Mouse (Mus musculus): ENCODE data around the gene H2-D1. TPM values are rescaled to one million over a fixed set of nuclear protein-coding genes. Genes with fewer than 3 reads are reported as not detected.

H2-D1 gene
- polyA plus RNA-seq, 1 experiment: 284 TPM

DNA sequence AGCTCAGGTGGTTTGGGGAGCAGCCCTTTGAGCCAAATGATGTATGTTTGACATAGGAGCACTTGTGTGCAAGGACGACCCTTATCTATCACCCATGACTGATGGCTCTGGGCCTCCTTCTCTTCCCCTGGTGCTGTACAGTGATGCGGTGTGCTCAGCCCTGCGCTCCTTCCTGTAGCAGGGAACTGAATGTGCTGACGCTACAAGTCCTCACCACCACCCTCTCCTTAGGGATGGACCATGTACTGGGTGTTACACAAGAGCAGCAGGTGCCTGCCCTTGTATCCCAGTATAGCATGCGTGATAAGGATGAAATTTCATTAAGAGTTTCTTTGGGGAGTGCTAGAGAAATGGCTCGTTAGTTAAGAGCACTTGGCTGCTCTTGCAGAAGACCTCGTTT, 15.4 kb upstream of the H2-D1 start:
- Histone ChIP-seq H3K4me3 (ENCODE audit: insufficient read depth, low read depth, low read length) (no peak overlapping the region), H3K4me1 (ENCODE audit: control insufficient read depth, insufficient read depth, insufficient read length, low read length) (0 out of 2 replicates have a peak, but pooled peaks cover 3% of the 10 kb centered on the region), H3K27ac (replicated peaks; ENCODE audit: low read depth, low read length) (no peak overlapping the region)

DNA sequence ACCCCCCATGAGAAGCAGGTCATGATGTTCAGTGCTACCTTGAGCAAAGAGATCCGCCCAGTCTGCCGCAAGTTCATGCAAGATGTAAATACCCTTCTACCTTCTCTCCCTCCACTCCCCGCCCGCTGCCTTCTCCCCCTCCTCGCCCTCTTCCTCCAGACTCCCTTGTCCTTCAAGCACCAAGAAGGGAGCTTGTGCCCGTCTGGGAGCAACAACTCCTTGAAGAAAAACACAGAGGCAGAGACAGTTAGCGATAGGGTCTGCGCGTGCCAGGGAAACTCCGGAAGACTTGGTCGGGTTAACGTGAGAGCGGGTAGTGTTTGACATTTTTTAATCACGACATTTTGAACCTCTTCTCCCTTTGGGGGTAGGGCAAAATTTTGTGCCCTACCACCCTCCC, 13.5 kb upstream of the H2-D1 start:
- no peak overlapping the region for H3K27ac ChIP-seq (replicated peaks; ENCODE audit: low read depth, low read length)
- H3K4me1 ChIP-seq (ENCODE audit: control insufficient read depth, insufficient read depth, insufficient read length, low read length): no peaks in the 10 kb centered on the region
- H3K4me3 ChIP-seq (ENCODE audit: insufficient read depth, low read depth, low read length): no peak overlapping the region

DNA sequence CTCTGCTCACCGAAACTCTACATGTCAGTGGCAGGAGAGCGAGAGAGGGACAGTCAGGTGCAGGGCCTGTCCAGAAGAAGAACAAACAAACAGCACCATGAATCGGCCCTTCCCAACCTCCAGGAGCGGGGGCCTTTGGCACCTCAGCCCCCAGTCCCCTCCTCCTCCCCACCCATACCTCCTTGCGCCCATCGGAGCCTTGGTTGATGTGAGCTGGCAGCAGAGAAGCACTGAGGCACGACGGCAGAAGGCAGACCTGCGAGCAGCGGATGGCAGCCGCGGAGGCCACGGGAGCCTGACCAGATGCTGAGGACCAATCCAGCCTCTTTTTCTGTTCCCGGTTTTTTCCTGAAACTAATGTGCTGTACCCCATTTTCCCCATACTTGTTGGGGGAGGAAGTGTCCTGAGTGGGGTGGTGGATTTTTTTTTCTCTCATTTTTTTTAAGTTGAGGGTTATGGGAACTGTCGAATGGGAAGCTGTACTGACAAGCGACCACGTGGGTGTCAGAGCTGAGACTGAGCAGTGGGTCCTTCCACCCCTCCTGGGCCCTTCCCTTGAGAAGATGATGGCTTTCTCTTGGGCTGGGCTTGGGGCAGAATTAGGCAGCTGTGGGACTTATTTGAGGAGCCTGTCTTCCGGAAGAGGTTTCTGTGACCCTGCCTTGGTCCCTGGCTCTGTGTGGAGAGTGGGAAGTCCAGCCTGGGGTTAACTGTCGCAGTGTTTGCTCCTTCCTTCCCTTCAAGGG, 12.9 kb upstream of the H2-D1 start:
- Histone ChIP-seq H3K4me3 (ENCODE audit: insufficient read depth, low read depth, low read length) (no peak overlapping the region), H3K27ac (replicated peaks; ENCODE audit: low read depth, low read length) (no peak overlapping the region)

DNA sequence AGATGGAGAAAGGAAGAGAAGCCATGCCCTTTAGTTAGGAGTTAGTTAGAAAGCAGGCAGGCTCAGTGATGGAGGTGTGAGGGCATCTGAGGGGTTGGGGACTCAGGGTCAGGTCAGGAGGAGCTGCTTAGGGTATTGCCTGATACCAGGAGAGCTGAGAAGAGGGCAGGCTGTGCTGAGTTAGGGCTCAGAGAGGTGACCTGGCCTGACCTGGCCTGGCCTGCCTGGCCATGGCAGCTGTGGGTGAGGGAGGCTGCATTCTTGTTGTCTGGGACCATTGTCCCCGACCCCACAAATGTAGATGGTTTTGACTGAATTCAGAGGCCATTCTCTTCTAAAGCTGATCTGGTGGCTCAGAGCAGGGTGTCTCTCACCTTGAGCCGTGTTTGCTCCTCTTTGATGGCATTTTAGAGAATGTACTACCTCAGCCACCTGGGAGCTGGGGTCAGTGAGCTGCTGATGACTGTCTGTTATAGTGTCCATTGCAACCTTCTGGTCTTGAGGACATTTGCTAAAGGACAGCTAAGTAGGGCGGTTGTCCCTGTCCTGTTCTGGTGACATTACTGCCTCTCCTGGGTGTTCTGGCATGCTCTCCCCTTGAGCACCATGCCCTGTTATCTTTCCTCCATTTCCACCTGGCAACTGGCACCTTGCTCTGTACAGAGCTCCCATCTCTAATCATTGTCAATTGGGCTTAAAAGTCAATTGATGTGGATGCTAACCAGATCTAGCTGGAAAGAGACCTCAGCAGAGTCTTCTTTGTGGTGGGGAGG, 12.0 kb upstream of the H2-D1 start:
- H3K27ac ChIP-seq (replicated peaks; ENCODE audit: low read depth, low read length): no peak overlapping the region
- H3K4me3 ChIP-seq (ENCODE audit: insufficient read depth, low read depth, low read length): no peak overlapping the region
- H3K4me1 ChIP-seq (ENCODE audit: control insufficient read depth, insufficient read depth, insufficient read length, low read length): no peaks in the 10 kb centered on the region

More for the DNA sequence above, 12.9 kb upstream of the H2-D1 start:
- H3K4me1 ChIP-seq (ENCODE audit: control insufficient read depth, insufficient read depth, insufficient read length, low read length): no peaks in the 10 kb centered on the region

- H3K4me3 ChIP-seq (ENCODE audit: insufficient read depth, low read depth, low read length): no peak overlapping the region
- no peaks in the 10 kb centered on the region for H3K4me1 ChIP-seq (ENCODE audit: control insufficient read depth, insufficient read depth, insufficient read length, low read length)
- no peak overlapping the region for H3K27ac ChIP-seq (replicated peaks; ENCODE audit: low read depth, low read length)
Observed at GRCm38 (mm10) chr17:35251162-35251719, 11.3 kb upstream of the H2-D1 start.

GRCm38 (mm10) chr17:35251981-35252380, 10.5 kb upstream of the H2-D1 start:
- no peak overlapping the region for H3K27ac ChIP-seq (replicated peaks; ENCODE audit: low read depth, low read length)
- no peak overlapping the region for H3K4me3 ChIP-seq (ENCODE audit: insufficient read depth, low read depth, low read length)
- no peaks in the 10 kb centered on the region for H3K4me1 ChIP-seq (ENCODE audit: control insufficient read depth, insufficient read depth, insufficient read length, low read length)

DNA sequence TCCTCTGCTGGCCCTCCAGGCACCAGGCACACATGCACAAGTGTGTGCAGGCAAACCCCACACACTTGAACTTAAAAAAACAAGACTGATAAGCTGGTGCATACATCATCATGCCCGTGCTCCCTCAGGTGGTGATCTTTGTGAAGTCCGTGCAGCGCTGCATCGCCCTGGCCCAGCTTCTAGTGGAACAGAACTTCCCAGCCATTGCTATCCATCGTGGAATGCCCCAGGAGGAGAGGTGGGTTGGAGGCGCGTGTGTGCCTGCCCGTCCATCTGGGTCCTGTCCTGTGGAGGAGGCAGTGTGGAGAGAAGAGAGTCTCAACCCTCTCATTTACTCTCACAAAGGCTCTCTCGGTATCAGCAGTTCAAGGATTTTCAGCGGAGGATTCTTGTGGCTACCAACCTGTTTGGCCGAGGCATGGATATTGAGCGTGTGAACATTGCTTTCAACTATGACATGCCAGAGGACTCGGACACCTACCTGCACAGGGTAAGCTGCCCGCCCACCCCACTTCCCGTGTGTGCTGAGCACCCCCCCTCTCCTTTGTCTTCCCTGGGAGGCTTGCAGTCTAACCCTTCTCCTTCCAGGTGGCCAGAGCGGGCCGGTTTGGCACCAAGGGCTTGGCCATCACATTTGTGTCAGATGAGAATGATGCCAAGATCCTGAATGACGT, 9.8 kb upstream of the H2-D1 start:
- no peak overlapping the region for H3K4me3 ChIP-seq (ENCODE audit: insufficient read depth, low read depth, low read length)
- no peak overlapping the region for H3K27ac ChIP-seq (replicated peaks; ENCODE audit: low read depth, low read length)
- H3K4me1 ChIP-seq (ENCODE audit: control insufficient read depth, insufficient read depth, insufficient read length, low read length): no peaks in the 10 kb centered on the region

DNA sequence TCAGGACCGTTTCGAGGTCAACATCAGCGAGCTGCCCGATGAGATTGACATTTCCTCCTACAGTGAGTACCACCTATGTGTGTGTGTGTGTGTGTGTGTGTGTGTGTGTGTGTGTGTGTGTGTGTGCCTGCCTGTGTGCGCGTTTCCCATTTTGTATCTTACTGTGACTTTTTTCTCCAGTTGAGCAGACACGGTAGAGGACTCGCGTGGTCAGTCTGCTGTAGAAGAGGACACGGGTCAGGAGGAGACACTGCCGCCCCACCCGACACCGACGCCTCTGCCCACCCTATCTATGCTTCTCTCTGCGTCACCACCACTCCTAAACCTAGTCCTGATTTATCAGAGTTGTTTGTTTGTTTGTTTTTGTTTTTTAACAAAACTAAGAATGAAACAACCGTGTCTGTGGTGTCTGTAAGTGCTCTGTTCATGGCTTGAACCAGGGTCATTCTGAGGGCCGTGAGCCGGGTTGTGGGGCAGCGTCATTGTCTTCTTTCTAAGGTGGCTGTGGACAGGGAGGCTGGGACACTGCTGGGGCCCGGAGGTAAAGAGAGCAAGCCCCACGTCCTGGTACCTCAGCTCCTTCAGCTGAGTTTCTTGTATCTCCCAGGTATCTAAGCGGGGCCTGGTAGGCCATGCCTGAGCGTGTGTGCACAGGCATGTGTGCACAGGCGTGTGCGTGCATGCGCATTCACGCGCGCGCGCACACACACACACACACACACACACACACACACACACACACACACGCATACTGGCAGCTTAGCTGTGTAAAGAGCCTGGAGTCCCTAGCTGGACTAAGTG, 9.0 kb upstream of the H2-D1 start:
- no peak overlapping the region for H3K4me3 ChIP-seq (ENCODE audit: insufficient read depth, low read depth, low read length)
- no peaks in the 10 kb centered on the region for H3K4me1 ChIP-seq (ENCODE audit: control insufficient read depth, insufficient read depth, insufficient read length, low read length)
- H3K27ac ChIP-seq (replicated peaks; ENCODE audit: low read depth, low read length): no peak overlapping the region

DNA sequence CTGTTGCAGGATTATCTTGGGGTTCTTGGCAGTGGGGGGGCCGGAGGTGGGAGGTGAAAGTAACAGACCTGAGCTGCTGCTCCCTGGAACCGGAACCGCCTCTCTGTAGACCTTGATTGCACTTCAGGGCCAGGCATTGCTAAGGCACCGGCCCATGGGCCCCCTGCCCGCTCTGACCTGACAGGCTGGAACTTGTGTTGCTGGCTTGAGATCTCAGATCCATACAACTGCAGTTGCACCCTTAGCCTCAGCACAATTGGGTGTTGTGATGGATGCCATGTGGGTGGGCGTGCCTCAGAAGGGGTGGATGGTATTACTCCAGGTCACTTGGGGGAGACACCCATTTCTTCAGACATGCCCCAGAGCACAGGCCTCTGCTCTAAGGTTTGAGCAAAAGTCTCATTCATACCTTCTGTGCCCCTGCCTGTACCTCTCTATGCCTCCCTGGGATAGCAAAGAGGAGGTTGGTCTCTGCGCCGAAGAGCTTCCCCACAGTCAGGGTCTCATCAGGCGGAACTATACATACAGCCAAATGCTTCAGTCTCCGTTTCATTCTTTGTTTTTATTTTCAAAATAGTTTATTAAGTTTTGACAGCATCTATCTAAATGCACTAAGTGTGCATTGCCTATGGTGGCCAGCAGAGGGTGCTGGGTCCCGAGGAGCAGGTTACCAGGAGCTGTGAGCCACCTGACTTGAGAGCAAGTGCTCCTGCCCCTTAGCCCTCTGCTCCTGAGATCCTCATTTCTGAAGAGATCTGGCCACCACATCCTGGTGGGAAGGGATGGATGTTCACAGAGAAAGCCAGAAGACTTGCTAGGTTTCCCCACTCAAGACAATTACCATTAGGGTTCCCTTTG, 8.1 kb upstream of the H2-D1 start:
- no peak overlapping the region for H3K4me3 ChIP-seq (ENCODE audit: insufficient read depth, low read depth, low read length)
- H3K27ac ChIP-seq (replicated peaks; ENCODE audit: low read depth, low read length): no peak overlapping the region
- no peaks in the 10 kb centered on the region for H3K4me1 ChIP-seq (ENCODE audit: control insufficient read depth, insufficient read depth, insufficient read length, low read length)

- no peak overlapping the region for H3K27ac ChIP-seq (replicated peaks; ENCODE audit: low read depth, low read length)
Observed at GRCm38 (mm10) chr17:35255301-35255700, 7.2 kb upstream of the H2-D1 start.

DNA sequence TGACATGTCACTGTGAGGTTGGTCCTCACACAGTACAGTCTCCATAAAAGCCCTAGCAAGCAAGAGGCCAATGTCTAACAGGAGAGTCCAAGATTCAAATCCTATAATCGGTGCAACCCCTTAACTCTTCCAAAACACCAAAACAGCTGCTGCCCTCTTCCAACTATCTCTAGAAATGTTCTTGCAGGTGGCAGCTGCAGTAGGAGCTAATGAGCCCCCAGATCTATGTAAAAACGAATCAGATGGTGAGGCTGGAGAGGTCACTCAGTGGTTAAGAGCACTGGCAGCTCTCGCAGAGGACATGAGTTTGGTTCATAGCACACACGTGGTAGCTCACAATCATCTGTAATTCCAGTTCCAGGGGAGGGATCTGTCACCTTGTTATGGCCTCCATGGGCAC, 6.8 kb upstream of the H2-D1 start:
- Histone ChIP-seq H3K27ac (replicated peaks; ENCODE audit: low read depth, low read length) (no peak overlapping the region), H3K4me3 (ENCODE audit: insufficient read depth, low read depth, low read length) (no peak overlapping the region), H3K4me1 (ENCODE audit: control insufficient read depth, insufficient read depth, insufficient read length, low read length) (no peaks in the 10 kb centered on the region)

More at GRCm38 (mm10) chr17:35255301-35255700, 7.2 kb upstream of the H2-D1 start:
- Histone ChIP-seq H3K4me1 (ENCODE audit: control insufficient read depth, insufficient read depth, insufficient read length, low read length) (no peaks in the 10 kb centered on the region), H3K4me3 (ENCODE audit: insufficient read depth, low read depth, low read length) (no peak overlapping the region)

GRCm38 (mm10) chr17:35257378-35257777, 5.2 kb upstream of the H2-D1 start:
- Histone ChIP-seq H3K4me3 (ENCODE audit: insufficient read depth, low read depth, low read length) (peak overlapping the region; percentile 63; the same call in 1 of the 2 replicates), H3K27ac (replicated peaks; ENCODE audit: low read depth, low read length) (peak overlapping the region; percentile 61; the same call in 1 of the 2 replicates), H3K4me1 (ENCODE audit: control insufficient read depth, insufficient read depth, insufficient read length, low read length) (peaks cover 6% of the 10 kb centered on the region)

- H3K27ac ChIP-seq (replicated peaks; ENCODE audit: low read depth, low read length): peak overlapping the region; percentile 61
- peak overlapping the region; percentile 63 for H3K4me3 ChIP-seq (ENCODE audit: insufficient read depth, low read depth, low read length)
- peaks cover 7% of the 10 kb centered on the region for H3K4me1 ChIP-seq (ENCODE audit: control insufficient read depth, insufficient read depth, insufficient read length, low read length)
Observed at GRCm38 (mm10) chr17:35257824-35258491, 4.6 kb upstream of the H2-D1 start.
